Comparison of ENCODE assay signal across 8 mouse cellular contexts in genomic region chr2:129129412-129129929, GRCm38 (mm10). TPM values are rescaled to one million over a fixed set of nuclear protein-coding genes. Genes with fewer than 3 reads are reported as not detected.
DNase-seq lines count a peak whose midpoint lies in the region; ATAC-seq and TF ChIP-seq lines count a peak whose summit lies in the region.

Chchd5 (plus strand) TSS chr2:129129700.

- TF ChIP-seq CTCF in lung, adult 2 months (IDR thresholded peaks at IDR 0.05; ENCODE audit: insufficient read depth, low read length): no peak

- intact Hi-C loops in heart, postnatal 25 days (cut with DNase I): loop anchor here (1.0 kb wide), 1 partner anchor 70 kb away; no protein-coding TSS in a partner anchor

- no peaks in the 10 kb centered on the region for H3K27me3 ChIP-seq in forebrain, embryonic 15.5 days

- peak; percentile 88 for TF ChIP-seq POLR2A in lung, adult 2 months (IDR thresholded peaks at IDR 0.05; ENCODE audit: borderline replicate concordance, extremely low read depth, low read depth, low read length)

- peak; percentile 92 for DNase-seq in ES-E14 (ENCODE audit: low read depth, low spot score)
- DNase-seq in cerebellum, adult 11-12 months: peak; percentile 97
- peak; percentile 92 for DNase-seq in heart, postnatal 25 days (ENCODE audit: low spot score)
- DNase-seq in layer of hippocampus, adult 18-20 months (ENCODE audit: low spot score in 2 of 2): peak; percentile 96 to 97
- DNase-seq in lung, adult 2 months: peak; percentile 85
- peak; percentile 66 to 80 for DNase-seq in thymus, adult 18-20 months

- peaks cover 0 to 6% of the 10 kb centered on the region in 2 experiments; a peak in 2 of 4 replicates for H3K4me1 ChIP-seq in ES-E14 (ENCODE audit: control insufficient read depth in 2 of 2, insufficient read depth in 2 of 2, low read length in 2 of 2, poor library complexity in 1 of 2)
- H3K4me1 ChIP-seq in forebrain, embryonic 15.5 days: peaks cover 16% of the 10 kb centered on the region
- H3K4me1 ChIP-seq in lung, adult 2 months (ENCODE audit: control insufficient read depth, insufficient read depth, low read length): 0 out of 2 replicates have a peak, but pooled peaks cover 5% of the 10 kb centered on the region

- H3K9me3 ChIP-seq in ES-E14 (ENCODE audit: control insufficient read depth, insufficient read depth, low read depth, low read length): no peaks in the 10 kb centered on the region
- no peaks in the 10 kb centered on the region for H3K9me3 ChIP-seq in forebrain, embryonic 15.5 days

- H3K9ac ChIP-seq in ES-E14 (ENCODE audit: insufficient read depth, low read depth, low read length, poor library complexity, severe bottlenecking): peak within 1 kb of the TSS; percentile 92
- H3K9ac ChIP-seq in forebrain, embryonic 15.5 days (replicated peaks): peak within 1 kb of the TSS; percentile 52

- WGBS in forebrain, embryonic 15.5 days: under 1% methylated on average over 35 of the region's 35 CpGs
- WGBS in lung, adult 2 months: under 1% methylated on average over 35 of the region's 35 CpGs

- peak within 1 kb of the TSS; percentile 76 to 88 for H3K4me3 ChIP-seq in ES-E14 (ENCODE audit: insufficient read depth in 1 of 2, low read depth in 1 of 2, low read length in 2 of 2, poor library complexity in 1 of 2, severe bottlenecking in 1 of 2)
- peak within 1 kb of the TSS; percentile 50 for H3K4me3 ChIP-seq in forebrain, embryonic 15.5 days
- H3K4me3 ChIP-seq in lung, adult 2 months (replicated peaks; ENCODE audit: extremely low read depth, low read depth, low read length): peak within 1 kb of the TSS; percentile 92

- H3K27ac ChIP-seq in ES-E14 (ENCODE audit: insufficient read depth, low read depth, low read length, poor library complexity, severe bottlenecking): peak within 1 kb of the TSS; percentile 78
- peak within 1 kb of the TSS; percentile 84 for H3K27ac ChIP-seq in forebrain, embryonic 15.5 days (replicated peaks)

- peaks cover 44% of the 10 kb centered on the region for H3K36me3 ChIP-seq in ES-E14 (ENCODE audit: control insufficient read depth, insufficient read depth, low read length, poor library complexity, severe bottlenecking)
- H3K36me3 ChIP-seq in forebrain, embryonic 15.5 days: peaks cover 47% of the 10 kb centered on the region

- in situ Hi-C loops in ES-E14 (cut with MboI; ENCODE audit: low sequenced_read_pairs in 2 of 2, unreplicated experiment in 2 of 2): no loop called here

- ATAC-seq in forebrain, embryonic 15.5 days (replicated peaks): peak; percentile 100
- ATAC-seq in neutrophil, adult 5-6 weeks (ENCODE audit: extremely low read depth, insufficient number of reproducible peaks, low FRiP score, poor library complexity, severe bottlenecking): peak; percentile 88

- H3K4me2 ChIP-seq in forebrain, embryonic 15.5 days (replicated peaks): peak within 1 kb of the TSS; percentile 80

TF ChIP-seq in ES-E14, 5 proteins besides CTCF, POLR2A, EP300 and RAD21:
- TF ChIP-seq HCFC1 (IDR thresholded peaks at IDR 0.05; ENCODE audit: borderline replicate concordance, insufficient read depth, low read length) (peak; percentile 87), ZC3H11A (IDR thresholded peaks at IDR 0.05; ENCODE audit: borderline replicate concordance, low read depth, low read length) (no peak), ZNF384 (IDR thresholded peaks at IDR 0.05; ENCODE audit: low read depth, low read length) (no peak), CHD2 (IDR thresholded peaks at IDR 0.05; ENCODE audit: low read depth, low read length) (peak; percentile 75), MAFK (IDR thresholded peaks at IDR 0.05; ENCODE audit: insufficient read depth, low read depth, low read length) (peak; percentile 64; the same call in 1 of the 2 replicates)

RNA-seq across cellular contexts. Expression of gene Chchd5, which starts in this region (rescaled TPM):
- 37.0 and 38.8 TPM in 2 replicates for total RNA-seq in ES-E14 (2012; rRNA removed)
- polyA plus RNA-seq in forebrain, embryonic 15.5 days (2015; fragmentation: Nextera tagmentation; extraction: Ambion mirVana): 22.5 and 26.2 TPM in 2 replicates
- total RNA-seq in heart, postnatal 25 days (2021): 10 to 100 TPM; 10.0 to 10.1 TPM
- 10 to 100 TPM; 12.1 to 12.2 TPM for total RNA-seq in layer of hippocampus, adult 18-20 months (2021)
- polyA plus RNA-seq in lung, adult 2 months (2012; rRNA removed): 22.5 and 24.7 TPM in 2 replicates
- 9.0 and 15.2 TPM in 2 replicates for total RNA-seq in neutrophil, adult 5-6 weeks (2017)

Comparison
In these comparisons a context has a peak if more than half of its experiments do, and no peak if none do; other contexts are left out.
1. Peak in every context shown above with its lines: DNase-seq, ATAC-seq, H3K4me3 ChIP-seq and H3K27ac ChIP-seq.